Mouse (Mus musculus) ovary, adult 10 weeks (tissue): ENCODE results near the gene Vmn1r234. TPM values are rescaled to one million over a fixed set of nuclear protein-coding genes. Genes with fewer than 3 reads are reported as not detected.

ENCODE experiments used
- polyA plus RNA-seq: library from polyadenylated mRNA; stranded (reverse); fragments of 350-450 nt; fragmentation: Illumina TruSeq; extraction: RNeasy Lipid Tissue Mini Kit (QIAGEN cat#74804); gene quantifications from one replicate; pipeline ENCODE4 v1.2.3, GENCODE M21; 2014

The Vmn1r234 gene
- not detected for polyA plus RNA-seq

GRCm38 (mm10) chr17:21225787-21226186 is at the start of gene Vmn1r234:
Gene Vmn1r234 (plus strand): TSS chr17:21226087.

GRCm38 (mm10) chr17:21256111-21256510 is 30.2 kb downstream of the Vmn1r234 start, which contains the start of gene Vmn1r235:
Gene Vmn1r235 (plus strand): TSS chr17:21256411.

GRCm38 (mm10) chr17:21282642-21283041 is 56.8 kb downstream of the Vmn1r234 start, which contains the start of gene Vmn1r236:
Gene Vmn1r236 (plus strand): TSS chr17:21282942.

Other genes with a start within 250 kb of the Vmn1r234 start
- gene Vmn1r233, start 229.6 kb upstream of the Vmn1r234 start, polyA plus RNA-seq: not detected
- 58.7 TPM for gene Zfp160, start 217.2 kb upstream of the Vmn1r234 start, polyA plus RNA-seq
- gene Vmn1r235, start 30.3 kb downstream of the Vmn1r234 start, polyA plus RNA-seq: not detected
- gene Vmn1r236, start 56.9 kb downstream of the Vmn1r234 start, polyA plus RNA-seq: not detected
- not detected for gene Vmn1r237, start 85.8 kb downstream of the Vmn1r234 start, polyA plus RNA-seq
- 50.4 TPM for gene Zfp677, start 157.7 kb downstream of the Vmn1r234 start, polyA plus RNA-seq
- 20.8 TPM for gene Zfp54, start 197.1 kb downstream of the Vmn1r234 start, polyA plus RNA-seq
- 72.9 TPM for gene Zfp51, start 224.3 kb downstream of the Vmn1r234 start, polyA plus RNA-seq